Mouse (Mus musculus) right cerebral cortex, postnatal 4 days (tissue): ENCODE results near the gene Pagr1a.
A peak's percentile ranks its signal among the peaks of the same experiment; 100 is the strongest.

ENCODE experiments used
- DNase-seq: peaks from one replicate; pipeline ENCODE4 v3.0.0-alpha.2; 2022

Pagr1a gene

DNA sequence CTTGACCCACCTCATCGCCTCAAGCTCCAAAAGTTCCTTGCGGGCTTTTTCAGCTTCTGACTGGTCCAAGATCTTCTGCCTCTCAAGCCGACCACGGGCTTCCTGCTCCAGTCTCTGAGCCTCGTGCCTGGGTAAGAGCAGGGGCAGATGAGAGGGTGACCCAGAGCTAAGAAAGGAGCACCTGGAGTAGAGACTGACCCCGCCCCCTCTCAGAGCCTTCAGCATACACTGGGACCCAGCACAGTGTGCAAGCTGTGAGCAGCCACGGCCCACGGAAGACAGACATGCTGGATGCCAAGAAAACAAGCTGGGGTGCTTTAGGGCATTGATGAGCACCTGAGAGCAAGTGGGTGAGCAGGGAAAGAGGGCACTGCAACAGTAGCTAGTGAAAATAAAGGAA is 28.3 kb downstream of the Pagr1a start:
- no peak for DNase-seq

- DNase-seq: peak; percentile 22
Observed at GRCm38 (mm10) chr7:126986319-126986718, 30.8 kb downstream of the Pagr1a start.

- DNase-seq: no peak
Observed at GRCm38 (mm10) chr7:126984667-126985444, 32.3 kb downstream of the Pagr1a start.

DNA sequence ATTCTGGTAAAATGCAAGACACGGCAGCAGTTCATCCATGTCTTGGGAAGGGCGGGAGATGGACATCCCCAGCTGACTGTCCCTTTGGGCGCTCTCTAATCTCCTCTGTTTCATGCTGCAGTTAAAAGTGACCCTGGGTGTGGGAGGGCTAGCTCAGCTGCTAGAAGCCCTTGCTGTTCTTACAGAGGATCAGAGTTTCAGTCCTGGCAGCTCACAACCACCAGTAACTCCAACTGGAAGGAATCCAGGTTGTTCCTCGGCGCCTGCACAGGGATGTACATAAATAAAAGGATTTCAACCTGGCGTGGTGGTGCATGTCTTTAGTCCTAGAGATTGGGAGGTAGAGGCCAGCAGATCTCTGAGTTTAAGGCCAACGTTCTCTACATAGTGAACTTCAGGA is 34.0 kb downstream of the Pagr1a start:
- no peak for DNase-seq

- no peak for DNase-seq
Observed at GRCm38 (mm10) chr7:126982054-126982453, 35.1 kb downstream of the Pagr1a start.

- DNase-seq: no peak
Observed at GRCm38 (mm10) chr7:126981601-126982000, 35.6 kb downstream of the Pagr1a start.

DNA sequence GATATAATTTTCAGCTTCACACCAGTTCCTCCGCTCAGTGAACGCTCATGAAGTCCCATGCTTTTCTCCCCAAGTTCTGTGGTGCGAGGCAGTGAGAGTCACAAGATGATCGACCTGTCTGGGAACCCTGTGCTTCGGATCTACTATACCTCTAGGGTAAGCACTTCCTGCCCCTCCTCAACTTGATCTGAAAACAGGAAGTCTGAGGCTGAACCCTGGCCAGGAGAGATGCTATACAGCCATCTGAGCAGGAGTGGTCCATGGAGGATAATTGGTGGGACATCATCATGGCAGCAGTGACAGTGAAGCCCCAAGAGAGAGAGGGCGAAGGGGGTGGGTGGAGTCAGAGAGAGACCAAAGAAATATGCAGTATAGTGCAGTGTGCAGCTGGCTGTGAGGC is 38.3 kb downstream of the Pagr1a start:
- no peak for DNase-seq

GRCm38 (mm10) chr7:126976878-126977459 is 40.2 kb downstream of the Pagr1a start:
- DNase-seq: no peak

GRCm38 (mm10) chr7:126975950-126976866 is 40.9 kb downstream of the Pagr1a start, which contains the start of gene Cdiptos:
Gene Cdiptos (minus strand): TSS chr7:126976098.
- DNase-seq: peak; percentile 100

GRCm38 (mm10) chr7:126975893-126975949 is 41.4 kb downstream of the Pagr1a start, which contains the start of gene Cdipt:
Gene Cdipt (plus strand): TSS chr7:126975914.
- DNase-seq: no peak

DNA sequence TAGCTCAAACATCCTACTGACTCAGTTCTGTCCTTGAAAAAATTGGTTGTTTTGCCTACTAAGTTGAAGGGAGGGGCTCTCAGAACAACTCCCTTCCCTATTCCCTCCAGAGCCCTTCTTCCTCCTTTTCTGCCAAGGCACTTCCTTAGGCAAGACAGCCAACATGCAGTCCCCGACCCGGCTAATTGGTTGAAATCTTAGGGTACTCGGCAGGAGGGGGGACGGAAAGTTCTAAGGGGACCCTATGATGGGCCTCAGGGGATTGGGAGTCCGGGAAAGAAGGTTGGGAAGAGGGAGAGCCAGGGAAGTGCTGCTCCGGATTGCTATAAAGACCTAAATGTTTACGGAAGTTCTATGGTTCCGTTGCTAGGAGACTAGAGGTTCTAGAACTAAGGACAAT is 41.7 kb downstream of the Pagr1a start:
- DNase-seq: no peak

GRCm38 (mm10) chr7:126967361-126967760 is 49.8 kb downstream of the Pagr1a start:
- no peak for DNase-seq

DNA sequence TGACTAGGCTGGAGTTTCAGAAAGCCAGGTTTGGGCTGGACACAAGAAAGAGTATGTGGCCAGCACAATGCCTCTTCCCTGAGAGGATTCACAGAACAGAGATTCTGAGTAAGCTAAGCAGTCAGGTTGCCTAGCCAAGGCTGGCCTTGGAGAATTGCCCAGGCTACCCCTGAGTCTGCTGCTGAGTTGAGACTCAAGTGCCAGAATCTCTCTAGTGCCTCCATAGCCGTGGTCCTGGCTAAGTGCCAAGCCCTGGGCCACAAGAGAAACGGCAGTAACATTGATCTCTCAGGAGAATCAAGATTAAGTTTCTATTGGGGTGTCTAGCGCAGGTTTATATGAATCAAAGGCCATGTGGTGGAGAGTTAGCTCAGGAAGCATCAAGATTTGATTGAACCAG is 51.6 kb downstream of the Pagr1a start:
- DNase-seq: no peak
